Mouse (Mus musculus): ENCODE measurements around the gene Dtx4. TPM values are rescaled to one million over a fixed set of nuclear protein-coding genes. Genes with fewer than 3 reads are reported as not detected.
A peak's percentile ranks its signal among the peaks of the same experiment; 100 is the strongest.

Dtx4 gene
- polyA plus RNA-seq, 1 experiment from 2014 or later: 71.8 TPM

DNA sequence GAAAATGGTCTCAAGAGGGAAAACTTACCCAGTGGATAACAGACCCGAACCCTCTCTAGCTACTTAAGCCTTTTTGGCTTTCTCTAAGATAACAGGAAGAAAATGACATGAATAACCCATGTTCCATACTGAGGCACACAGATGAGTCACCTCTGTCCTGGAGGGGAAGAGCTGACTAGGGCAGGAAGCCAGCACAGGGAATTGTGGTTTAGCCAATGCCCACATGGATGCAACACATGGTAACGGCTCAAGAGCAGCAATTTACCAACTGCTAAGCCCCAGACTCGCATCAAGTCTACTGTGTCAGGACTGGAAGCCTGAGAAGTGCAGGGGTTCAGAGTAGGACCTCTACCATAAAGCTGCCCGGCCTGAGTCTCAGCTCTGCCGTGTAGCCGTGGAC lies 22.9 kb downstream of the Dtx4 start:
- Histone ChIP-seq H3K4me1 (ENCODE audit: control insufficient read depth, insufficient read depth, low read length) (no peaks in the 10 kb centered on the region), H3K4me2 (ENCODE audit: low read depth) (no peak overlapping the region), H3K36me3 (ENCODE audit: control insufficient read depth, insufficient read depth, low read length) (peaks cover 4% of the 10 kb centered on the region; the same call in 1 of the 2 replicates), H3K27me3 (ENCODE audit: control insufficient read depth, insufficient read depth, low read length) (no peaks in the 10 kb centered on the region), H3K27ac (ENCODE audit: low read depth, low read length) (no peak overlapping the region), H3K4me3 (ENCODE audit: low read depth, low read length) (no peak overlapping the region), H3K9me3 (ENCODE audit: control insufficient read depth, low read length) (no peaks in the 10 kb centered on the region), H3K9ac (ENCODE audit: low read length) (no peak overlapping the region)
- WGBS: 90% methylated on average over 6 of the region's 6 CpGs
- no peak for DNase-seq (ENCODE audit: low spot score)
- ATAC-seq (ENCODE audit: insufficient read depth, low FRiP score, low TSS enrichment): no peak

DNA sequence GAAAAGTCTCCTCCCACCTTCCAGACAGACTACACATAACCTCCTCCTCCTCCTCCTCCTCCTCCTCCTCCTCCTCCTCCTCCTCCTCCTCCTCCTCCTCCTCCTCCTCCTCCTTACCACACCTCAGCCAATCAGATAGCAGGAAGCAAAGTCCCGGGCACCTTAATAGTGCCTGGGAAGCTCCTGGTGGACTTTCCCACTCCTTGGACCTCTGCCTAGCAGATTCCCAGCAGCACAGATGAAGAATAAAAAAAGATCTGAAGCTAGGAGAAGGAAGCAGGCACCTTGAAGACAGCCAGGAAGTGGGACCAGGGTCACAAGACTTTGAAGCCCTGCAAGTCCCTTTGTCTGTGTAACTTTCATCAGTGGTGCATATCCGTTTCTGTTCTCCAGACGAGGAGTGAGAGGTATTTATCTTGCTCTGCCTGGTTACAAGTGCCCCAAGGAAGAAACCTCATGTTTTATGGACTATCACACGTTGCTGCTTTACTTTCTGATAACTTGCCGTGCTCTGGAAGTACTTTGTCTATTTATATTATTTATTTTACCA lies 24.5 kb downstream of the Dtx4 start:
- Histone ChIP-seq H3K4me1 (ENCODE audit: control insufficient read depth, insufficient read depth, low read length) (no peaks in the 10 kb centered on the region), H3K27ac (ENCODE audit: low read depth, low read length) (no peak overlapping the region), H3K4me2 (ENCODE audit: low read depth) (no peak overlapping the region), H3K9me3 (ENCODE audit: control insufficient read depth, low read length) (no peaks in the 10 kb centered on the region), H3K27me3 (ENCODE audit: control insufficient read depth, insufficient read depth, low read length) (no peaks in the 10 kb centered on the region), H3K36me3 (ENCODE audit: control insufficient read depth, insufficient read depth, low read length) (peaks cover 4% of the 10 kb centered on the region; the same call in 1 of the 2 replicates), H3K4me3 (ENCODE audit: low read depth, low read length) (no peak overlapping the region), H3K9ac (ENCODE audit: low read length) (no peak overlapping the region)
- ATAC-seq (ENCODE audit: insufficient read depth, low FRiP score, low TSS enrichment): no peak
- DNase-seq (ENCODE audit: low spot score): no peak
- 68% methylated on average over 5 of the region's 5 CpGs for WGBS

DNA sequence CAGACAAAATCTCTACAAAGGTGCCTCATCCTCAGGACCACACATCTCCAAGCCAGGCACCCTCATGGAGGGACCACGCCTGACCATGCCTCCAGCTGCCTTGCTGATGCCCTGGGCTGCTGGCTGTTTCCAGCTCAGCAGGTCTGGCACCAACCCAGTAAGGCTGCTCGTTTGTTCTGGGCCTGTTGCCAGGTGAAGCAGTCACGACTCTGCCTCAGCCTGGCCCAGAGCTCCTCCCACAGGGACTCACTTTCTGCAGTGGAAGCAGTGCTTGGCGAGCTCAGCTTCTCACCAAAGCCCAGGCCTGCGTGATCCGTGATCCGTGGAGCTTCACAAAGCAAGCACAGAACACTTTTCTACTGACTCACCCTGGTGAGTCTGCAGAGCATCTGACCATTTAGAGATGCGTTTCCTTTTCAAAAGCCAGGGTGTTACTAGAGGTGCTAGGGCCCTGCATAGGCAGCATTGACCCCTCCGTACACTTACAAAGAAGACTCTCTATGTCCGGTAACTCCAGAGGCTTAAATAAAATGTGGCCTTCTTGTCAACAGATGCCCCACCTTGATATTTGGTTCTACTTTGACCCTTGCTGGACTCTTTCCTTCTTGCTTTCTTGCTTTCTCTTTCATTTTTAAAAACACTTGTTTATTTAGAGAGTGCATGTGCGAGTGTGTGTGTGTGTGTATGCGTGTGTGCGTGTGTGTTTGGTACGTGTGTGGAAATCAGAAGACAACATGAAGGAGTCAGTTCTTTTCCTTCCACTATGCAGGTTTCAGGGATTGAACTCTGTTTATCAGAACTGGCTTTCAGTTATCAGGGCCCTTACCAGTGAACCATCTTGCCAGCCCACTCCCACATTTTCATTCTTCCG lies 25.6 kb downstream of the Dtx4 start:
- DNase-seq (ENCODE audit: low spot score) (no peak), ATAC-seq (ENCODE audit: insufficient read depth, low FRiP score, low TSS enrichment) (0 out of 2 replicates have a peak, but pooled peaks have one; percentile 38)
- Histone ChIP-seq H3K4me1 (ENCODE audit: control insufficient read depth, insufficient read depth, low read length) (no peaks in the 10 kb centered on the region), H3K4me3 (ENCODE audit: low read depth, low read length) (no peak overlapping the region), H3K36me3 (ENCODE audit: control insufficient read depth, insufficient read depth, low read length) (peaks cover 4% of the 10 kb centered on the region; the same call in 1 of the 2 replicates), H3K9ac (ENCODE audit: low read length) (no peak overlapping the region), H3K27me3 (ENCODE audit: control insufficient read depth, insufficient read depth, low read length) (no peaks in the 10 kb centered on the region), H3K27ac (ENCODE audit: low read depth, low read length) (no peak overlapping the region), H3K9me3 (ENCODE audit: control insufficient read depth, low read length) (no peaks in the 10 kb centered on the region), H3K4me2 (ENCODE audit: low read depth) (no peak overlapping the region)
- WGBS: 87% methylated on average over 15 of the region's 15 CpGs

DNA sequence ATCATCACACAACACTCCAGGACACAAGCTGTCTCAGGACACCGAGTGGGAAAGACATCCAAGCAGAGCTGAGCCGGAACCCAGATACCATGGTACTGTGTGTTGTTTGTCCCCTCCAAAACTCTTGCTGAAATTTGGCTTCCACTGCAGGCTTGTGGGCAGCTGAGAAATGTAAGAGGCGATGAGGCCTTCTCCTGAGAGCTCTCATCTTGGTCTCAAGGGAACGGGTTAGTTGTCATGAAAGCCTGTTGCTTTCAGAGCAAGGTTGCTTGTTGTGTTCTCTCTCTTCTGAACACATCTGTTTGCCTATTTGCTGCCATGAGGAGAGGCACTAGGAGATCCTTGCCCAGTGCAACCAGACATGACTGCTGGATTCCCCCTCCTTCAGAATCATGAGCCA lies 27.3 kb downstream of the Dtx4 start:
- 92% methylated on average over 4 of the region's 4 CpGs for whole genome bisulfite sequencing
- DNase-seq (ENCODE audit: low spot score) (no peak), ATAC-seq (ENCODE audit: insufficient read depth, low FRiP score, low TSS enrichment) (no peak)
- Histone ChIP-seq H3K27ac (ENCODE audit: low read depth, low read length) (no peak overlapping the region), H3K9ac (ENCODE audit: low read length) (no peak overlapping the region), H3K4me1 (ENCODE audit: control insufficient read depth, insufficient read depth, low read length) (no peaks in the 10 kb centered on the region), H3K9me3 (ENCODE audit: control insufficient read depth, low read length) (no peaks in the 10 kb centered on the region), H3K4me2 (ENCODE audit: low read depth) (no peak overlapping the region), H3K4me3 (ENCODE audit: low read depth, low read length) (no peak overlapping the region), H3K27me3 (ENCODE audit: control insufficient read depth, insufficient read depth, low read length) (no peaks in the 10 kb centered on the region), H3K36me3 (ENCODE audit: control insufficient read depth, insufficient read depth, low read length) (peaks cover 7% of the 10 kb centered on the region; the same call in 1 of the 2 replicates)

DNA sequence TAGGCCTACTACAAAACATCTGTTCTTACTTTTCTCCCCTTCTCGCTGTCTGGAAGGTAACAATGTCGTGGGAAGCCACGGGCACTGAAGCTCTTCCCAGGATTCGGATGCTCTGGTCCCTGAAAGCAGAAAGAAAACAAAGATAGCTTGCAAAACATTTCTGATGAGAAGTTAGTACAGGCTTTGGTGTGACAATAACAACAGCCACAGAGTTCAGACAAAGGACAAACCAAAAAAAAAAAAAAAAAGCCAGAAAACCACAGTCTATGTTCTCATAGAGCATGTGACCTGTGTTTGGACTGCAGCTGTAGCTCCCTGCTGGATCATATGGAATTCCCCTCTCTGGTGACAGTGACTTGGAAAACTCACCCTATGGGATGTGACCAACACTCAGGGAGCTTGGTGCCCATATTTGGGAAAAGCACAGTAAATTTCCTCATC lies 28.0 kb downstream of the Dtx4 start:
- no peak for DNase-seq (ENCODE audit: low spot score)
- Histone ChIP-seq H3K36me3 (ENCODE audit: control insufficient read depth, insufficient read depth, low read length) (peaks cover 7% of the 10 kb centered on the region), H3K4me1 (ENCODE audit: control insufficient read depth, insufficient read depth, low read length) (no peaks in the 10 kb centered on the region), H3K4me3 (ENCODE audit: low read depth, low read length) (no peak overlapping the region), H3K4me2 (ENCODE audit: low read depth) (no peak overlapping the region), H3K9ac (ENCODE audit: low read length) (no peak overlapping the region), H3K27ac (ENCODE audit: low read depth, low read length) (no peak overlapping the region), H3K27me3 (ENCODE audit: control insufficient read depth, insufficient read depth, low read length) (no peaks in the 10 kb centered on the region), H3K9me3 (ENCODE audit: control insufficient read depth, low read length) (no peaks in the 10 kb centered on the region)
- no peak for ATAC-seq (ENCODE audit: insufficient read depth, low FRiP score, low TSS enrichment)
- 74% methylated on average over 4 of the region's 4 CpGs for WGBS

DNA sequence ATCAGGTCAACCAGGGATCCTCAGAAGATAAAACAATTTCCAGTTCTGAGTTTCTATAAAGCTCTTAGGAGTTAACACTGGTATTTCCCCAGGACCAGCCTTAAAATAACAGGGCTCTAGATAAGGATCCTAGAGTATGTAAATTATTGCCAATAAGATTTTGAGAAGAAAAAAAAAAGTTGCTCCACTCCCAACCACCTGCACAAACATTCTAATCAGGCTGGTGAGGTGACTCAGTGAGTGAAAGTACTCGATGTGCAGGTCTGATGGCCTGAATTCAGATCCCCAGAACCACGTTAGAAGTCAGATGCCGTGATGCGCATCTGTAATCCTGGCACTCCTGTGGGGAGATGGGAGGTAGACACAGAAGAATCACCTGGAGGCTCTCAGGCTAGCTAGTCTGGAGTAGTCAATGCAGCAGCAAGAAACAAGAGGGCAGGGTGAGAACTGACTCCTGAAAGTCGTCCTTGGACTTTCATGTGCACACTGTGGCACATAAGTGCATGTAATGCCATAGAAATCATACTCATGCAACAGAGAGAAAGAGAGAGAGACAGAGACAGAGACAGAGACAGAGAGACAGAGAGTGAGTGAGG lies 28.8 kb downstream of the Dtx4 start:
- H3K4me3 ChIP-seq (ENCODE audit: low read depth, low read length): no peak overlapping the region
- H3K27me3 ChIP-seq (ENCODE audit: control insufficient read depth, insufficient read depth, low read length): no peaks in the 10 kb centered on the region
- H3K4me1 ChIP-seq (ENCODE audit: control insufficient read depth, insufficient read depth, low read length): no peaks in the 10 kb centered on the region
- peaks cover 7% of the 10 kb centered on the region for H3K36me3 ChIP-seq (ENCODE audit: control insufficient read depth, insufficient read depth, low read length)
- H3K9ac ChIP-seq (ENCODE audit: low read length): no peak overlapping the region
- H3K27ac ChIP-seq (ENCODE audit: low read depth, low read length): no peak overlapping the region
- H3K9me3 ChIP-seq (ENCODE audit: control insufficient read depth, low read length): no peaks in the 10 kb centered on the region
- no peak for DNase-seq (ENCODE audit: low spot score)
- ATAC-seq (ENCODE audit: insufficient read depth, low FRiP score, low TSS enrichment): no peak
- no peak overlapping the region for H3K4me2 ChIP-seq (ENCODE audit: low read depth)
- WGBS: 88% methylated on average over 5 of the region's 5 CpGs

DNA sequence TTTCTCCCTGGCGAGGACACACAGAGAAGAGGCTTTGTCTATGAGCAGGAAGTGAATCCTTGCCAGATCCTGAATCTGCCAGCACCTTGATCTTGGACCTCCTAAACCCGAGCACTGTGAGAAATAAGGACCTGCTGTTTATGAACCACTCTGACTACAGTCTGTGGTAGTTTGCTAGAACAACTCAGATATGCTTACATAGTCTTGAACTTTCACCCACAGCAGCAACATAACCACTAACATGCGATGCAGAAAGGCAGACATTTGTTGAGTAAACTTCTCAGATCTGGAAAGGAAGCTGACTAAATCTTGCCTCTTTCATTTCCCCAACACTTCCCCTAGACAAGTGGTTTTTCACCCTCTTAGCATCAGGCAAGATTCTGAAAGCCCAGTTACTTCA lies 29.4 kb downstream of the Dtx4 start:
- H3K36me3 ChIP-seq (ENCODE audit: control insufficient read depth, insufficient read depth, low read length): peaks cover 7% of the 10 kb centered on the region
- no peak overlapping the region for H3K27ac ChIP-seq (ENCODE audit: low read depth, low read length)

DNA sequence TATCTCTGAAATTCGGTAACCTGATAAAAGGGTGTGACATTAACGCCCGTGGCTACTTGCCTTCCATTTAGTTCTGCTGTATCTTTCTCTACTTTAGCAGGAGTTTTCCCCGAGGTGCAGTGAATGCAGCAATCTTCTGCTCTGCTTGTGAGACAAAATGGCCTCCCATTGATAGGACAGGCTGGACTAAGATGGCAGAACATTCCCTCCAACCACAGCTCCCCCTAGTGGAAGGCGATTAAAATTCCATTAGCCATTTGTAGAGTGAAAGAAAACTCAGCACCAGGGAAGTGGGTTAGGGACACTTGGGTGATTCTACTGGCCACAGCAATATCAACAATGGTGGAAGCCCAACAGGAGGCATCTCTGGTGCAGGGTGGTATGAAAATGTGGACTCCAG lies 33.8 kb downstream of the Dtx4 start:
- Histone ChIP-seq H3K4me1 (ENCODE audit: control insufficient read depth, insufficient read depth, low read length) (no peaks in the 10 kb centered on the region), H3K4me3 (ENCODE audit: low read depth, low read length) (no peak overlapping the region), H3K9me3 (ENCODE audit: control insufficient read depth, low read length) (no peaks in the 10 kb centered on the region), H3K36me3 (ENCODE audit: control insufficient read depth, insufficient read depth, low read length) (peaks cover 5% of the 10 kb centered on the region), H3K4me2 (ENCODE audit: low read depth) (no peak overlapping the region), H3K27ac (ENCODE audit: low read depth, low read length) (no peak overlapping the region), H3K9ac (ENCODE audit: low read length) (no peak overlapping the region), H3K27me3 (ENCODE audit: control insufficient read depth, insufficient read depth, low read length) (no peaks in the 10 kb centered on the region)
- WGBS: 83% methylated on average over 5 of the region's 5 CpGs
- DNase-seq (ENCODE audit: low spot score): peak; percentile 57
- no peak for ATAC-seq (ENCODE audit: insufficient read depth, low FRiP score, low TSS enrichment)

More for the DNA sequence above, 29.4 kb downstream of the Dtx4 start:
- no peak overlapping the region for H3K4me3 ChIP-seq (ENCODE audit: low read depth, low read length)
- WGBS: 71% methylated on average over 3 of the region's 3 CpGs
- H3K9ac ChIP-seq (ENCODE audit: low read length): no peak overlapping the region
- H3K9me3 ChIP-seq (ENCODE audit: control insufficient read depth, low read length): no peaks in the 10 kb centered on the region
- DNase-seq (ENCODE audit: low spot score): no peak
- no peaks in the 10 kb centered on the region for H3K4me1 ChIP-seq (ENCODE audit: control insufficient read depth, insufficient read depth, low read length)
- no peak for ATAC-seq (ENCODE audit: insufficient read depth, low FRiP score, low TSS enrichment)
- H3K27me3 ChIP-seq (ENCODE audit: control insufficient read depth, insufficient read depth, low read length): no peaks in the 10 kb centered on the region
- H3K4me2 ChIP-seq (ENCODE audit: low read depth): no peak overlapping the region

All from neural tube, embryonic 11.5 days (tissue).